Mouse (Mus musculus) liver, adult 2 months (tissue): ENCODE data around the gene Csnk1g2.

Source experiments
- CTCF ChIP-seq: fragments of 200-500 bp; IDR thresholded peaks from 2 replicates; pipeline ENCODE4 v1.5.1; 2011; ENCODE audit warnings: low read depth, low read length, control low read depth
- POLR2A ChIP-seq: fragments of 200-500 bp; IDR thresholded peaks from 2 replicates; pipeline ENCODE4 v1.6.1; 2011; ENCODE audit warnings: low read length, control low read depth; ENCODE audit not compliant: insufficient read depth; ENCODE audit errors: extremely low read depth

DNA sequence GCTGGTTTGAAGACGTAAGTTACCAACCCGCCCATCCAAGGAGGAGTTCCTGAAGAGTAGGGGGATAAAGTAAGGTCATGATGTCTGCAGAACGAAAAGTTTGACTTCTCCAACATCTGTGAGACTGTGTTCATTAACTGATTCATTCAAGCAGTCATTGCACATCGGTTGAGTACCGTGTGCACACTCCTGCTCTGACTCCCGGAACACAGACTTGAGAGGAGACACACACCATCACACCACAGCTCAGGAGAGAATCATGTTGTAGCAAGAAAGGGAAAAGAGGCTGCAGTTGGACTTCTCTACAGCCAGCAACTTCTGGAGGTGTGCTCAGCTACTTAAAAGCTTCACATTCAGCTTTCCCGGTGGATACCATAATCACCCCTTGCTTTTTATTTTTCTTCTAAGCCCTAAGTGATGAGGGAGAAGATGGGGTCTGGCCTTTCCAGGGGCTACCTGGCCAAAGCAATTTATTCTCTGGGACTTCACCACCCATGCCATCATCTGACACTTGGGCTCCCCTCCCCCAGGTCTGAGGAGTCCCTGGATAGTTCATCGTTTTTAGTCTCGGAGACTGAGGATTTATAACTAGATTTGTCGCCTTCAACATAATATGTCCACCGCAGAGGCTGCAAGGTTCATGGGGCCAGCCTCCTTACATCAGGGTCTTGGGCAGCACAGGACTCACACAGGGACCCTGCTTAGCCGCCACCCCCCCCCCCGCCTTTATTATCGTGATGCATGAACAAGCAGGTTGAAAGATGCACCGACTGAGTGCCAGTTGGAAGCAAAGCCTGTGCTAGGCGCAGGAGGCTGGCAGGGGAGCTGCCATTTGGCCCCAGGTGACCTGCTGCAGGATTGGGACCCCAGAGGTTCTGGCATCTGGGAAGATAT, 1.6 kb upstream of the Csnk1g2 start:
- TF ChIP-seq CTCF, result no peak
- no peak for TF ChIP-seq POLR2A
